Comparison of ENCODE assay signal across 21 mouse cellular contexts in the genomic region with DNA sequence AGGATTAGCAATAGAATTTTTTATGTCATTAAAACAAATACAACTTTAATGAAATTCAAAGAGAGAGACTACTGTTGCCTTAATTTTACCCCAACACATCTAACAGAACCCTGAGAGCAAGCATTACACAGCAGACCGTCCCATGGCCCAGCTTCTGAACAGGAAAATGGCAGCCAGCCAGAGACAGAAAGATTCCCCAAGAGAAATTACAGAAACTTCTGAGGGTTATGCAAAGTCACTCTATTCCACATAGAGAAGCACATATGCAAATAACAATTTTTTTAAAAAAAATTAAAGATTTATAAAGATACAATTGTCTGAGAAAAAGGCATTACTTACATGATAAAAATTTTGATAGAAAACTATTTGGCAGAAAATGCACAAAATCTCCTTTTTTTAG. TPM values are rescaled to one million over a fixed set of nuclear protein-coding genes. Genes with fewer than 3 reads are reported as not detected.
A peak's percentile ranks its signal among the peaks of the same experiment; 100 is the strongest.
DNase-seq lines count a peak whose midpoint lies in the region; ATAC-seq and TF ChIP-seq lines count a peak whose summit lies in the region.
"Had no signal": no experiment of that assay in that cellular context is flagged by ENCODE, and none has a peak within 500 bp of the region (broad histone marks: within the 10 kb centered on the region; RNA-seq: fewer than 3 reads in every experiment).

No protein-coding gene starts in this region.

- TF ChIP-seq RAD21 in CH12.LX (IDR thresholded peaks at IDR 0.05; ENCODE audit: low read depth, low read length) = no peak

- H3K27me3 ChIP-seq in heart, embryonic 11.5 days (ENCODE audit: control insufficient read depth, insufficient read depth, low read length) = no peaks in the 10 kb centered on the region
- no peaks in the 10 kb centered on the region for H3K27me3 ChIP-seq in CH12.LX (replicated peaks)
- H3K27me3 ChIP-seq: embryonic facial prominence, embryonic 12.5 days; forebrain, embryonic 15.5 days; heart, embryonic 13.5 days; hindbrain, embryonic 15.5 days had no signal

- TF ChIP-seq CTCF in CH12.LX (conservative IDR thresholded peaks at IDR 0.05 in 1 of 2, IDR thresholded peaks at IDR 0.05 in 1 of 2; ENCODE audit: low read depth in 2 of 2, low read length in 2 of 2) = no peak

- H3K36me3 ChIP-seq in heart, embryonic 11.5 days (ENCODE audit: control insufficient read depth, insufficient read depth, low read length) = no peaks in the 10 kb centered on the region
- H3K36me3 ChIP-seq in CH12.LX (replicated peaks in 1 of 2; ENCODE audit: control insufficient read depth in 1 of 2, insufficient read depth in 1 of 2, low read length in 1 of 2) = no peaks in the 10 kb centered on the region
- H3K36me3 ChIP-seq: embryonic facial prominence, embryonic 12.5 days; forebrain, embryonic 15.5 days; heart, embryonic 13.5 days; hindbrain, embryonic 15.5 days had no signal

- H3K9ac ChIP-seq in heart, embryonic 11.5 days (ENCODE audit: low read depth, low read length) = no peak overlapping the region
- no peak overlapping the region for H3K9ac ChIP-seq in CH12.LX (ENCODE audit: insufficient read depth, low read depth)
- H3K9ac ChIP-seq: embryonic facial prominence, embryonic 12.5 days; forebrain, embryonic 15.5 days; heart, embryonic 13.5 days; hindbrain, embryonic 15.5 days had no signal

- dilution Hi-C loops in CH12.LX (cut with MboI; ENCODE audit: extremely low pct_ligation_motif_present, extremely low pct_unique_long_range_greater_than_20kb, low sequenced_read_pairs) = no loop called here

- in situ Hi-C loops in CH12.LX (cut with MboI; ENCODE audit: low pct_ligation_motif_present, low pct_unique_long_range_greater_than_20kb, low sequenced_read_pairs) = no loop called here

- H3K79me2 ChIP-seq in CH12.LX (replicated peaks; ENCODE audit: control insufficient read depth, extremely low read depth, insufficient read depth, poor library complexity, severe bottlenecking) = no peaks in the 10 kb centered on the region

- H3K9me3 ChIP-seq in heart, embryonic 11.5 days (replicated peaks; ENCODE audit: control insufficient read depth, low read length) = no peaks in the 10 kb centered on the region
- no peaks in the 10 kb centered on the region for H3K9me3 ChIP-seq in CH12.LX (replicated peaks; ENCODE audit: low read length)
- H3K9me3 ChIP-seq: embryonic facial prominence, embryonic 12.5 days; forebrain, embryonic 15.5 days; heart, embryonic 13.5 days; hindbrain, embryonic 15.5 days had no signal

- peak; percentile 46 for DNase-seq in adrenal gland, postnatal 10 days
- no peak for DNase-seq in adrenal gland, postnatal 4 days (ENCODE audit: low spot score in 2 of 2)
- DNase-seq in gastrocnemius, postnatal 10 days = peak; percentile 11
- no peak for DNase-seq in gastrocnemius, postnatal 25 days
- peak; percentile 22 to 46 for DNase-seq in heart, postnatal 14 days
- peak; percentile 17 for DNase-seq in CH12.LX (ENCODE audit: extremely low read depth)
- DNase-seq in spleen, postnatal 10 days (ENCODE audit: low spot score in 2 of 2) = no peak
- DNase-seq: B cell, adult 2 months; cerebellum, adult 11-12 months; cerebellum, adult 9-10 months; cerebellum, postnatal 25 days; kidney, adult 2 months had no signal

- no peak for ATAC-seq in heart, embryonic 11.5 days (replicated peaks; ENCODE audit: insufficient number of reproducible peaks, low FRiP score, low TSS enrichment)
- ATAC-seq: CD4-positive, CD25-positive, alpha-beta regulatory T cell, adult 4 months; forebrain, embryonic 15.5 days; intestine, embryonic 16.5 days had no signal

- no peak overlapping the region for H3K27ac ChIP-seq in heart, embryonic 11.5 days (ENCODE audit: low read depth, low read length)
- no peak overlapping the region for H3K27ac ChIP-seq in CH12.LX (ENCODE audit: insufficient read depth, low read depth)
- H3K27ac ChIP-seq: embryonic facial prominence, embryonic 12.5 days; forebrain, embryonic 15.5 days; heart, embryonic 13.5 days; hindbrain, embryonic 15.5 days had no signal

- no peak overlapping the region for H3K4me2 ChIP-seq in heart, embryonic 11.5 days
- no peak overlapping the region for H3K4me2 ChIP-seq in CH12.LX (ENCODE audit: insufficient read depth, low read depth, poor library complexity, severe bottlenecking)
- H3K4me2 ChIP-seq: embryonic facial prominence, embryonic 12.5 days; forebrain, embryonic 15.5 days; heart, embryonic 13.5 days; hindbrain, embryonic 15.5 days had no signal

- no peaks in the 10 kb centered on the region for H3K4me1 ChIP-seq in heart, embryonic 11.5 days (ENCODE audit: control insufficient read depth, insufficient read depth, low read length)
- H3K4me1 ChIP-seq in CH12.LX (ENCODE audit: control insufficient read depth in 1 of 2, insufficient read depth in 2 of 2) = peaks cover 0 to 6% of the 10 kb centered on the region in 2 experiments; a peak in 1 of 4 replicates
- H3K4me1 ChIP-seq: embryonic facial prominence, embryonic 12.5 days; forebrain, embryonic 15.5 days; heart, embryonic 13.5 days; hindbrain, embryonic 15.5 days had no signal

- WGBS in heart, embryonic 11.5 days (ENCODE audit: insufficient replicate concordance) = 65% methylated on average over 1 of the region's 1 CpGs

- intact Hi-C loops in heart, postnatal 14 days (cut with DNase I) = no loop called here

- no peak overlapping the region for H3K4me3 ChIP-seq in heart, embryonic 11.5 days (ENCODE audit: low read depth, low read length)
- no peak overlapping the region for H3K4me3 ChIP-seq in CH12.LX (replicated peaks in 1 of 3; ENCODE audit: low read depth in 2 of 3, low read length in 2 of 3, poor library complexity in 1 of 3)
- H3K4me3 ChIP-seq: embryonic facial prominence, embryonic 12.5 days; forebrain, embryonic 15.5 days; heart, embryonic 13.5 days; hindbrain, embryonic 15.5 days had no signal

- TF ChIP-seq EP300 in CH12.LX (IDR thresholded peaks at IDR 0.05; ENCODE audit: low read length) = no peak

- TF ChIP-seq POLR2A in CH12.LX (IDR thresholded peaks at IDR 0.05; ENCODE audit: low read depth, low read length) = no peak

TF ChIP-seq in CH12.LX, 34 proteins besides CTCF, POLR2A, EP300 and RAD21:
- TF ChIP-seq ZNF384 (IDR thresholded peaks at IDR 0.05; ENCODE audit: low read depth, low read length) (peak; percentile 64), GABPA (IDR thresholded peaks at IDR 0.05; ENCODE audit: insufficient replicate concordance, low read depth, low read length) (no peak)

RNA-seq across cellular contexts. Expression of gene Ccdc81, which starts 23.7 kb away (rescaled TPM):
- under 1 TPM in 1 of 2 experiments, not detected in 1; 0.21 TPM for total RNA-seq in adrenal gland, postnatal 10 days (2021)
- total RNA-seq in adrenal gland, postnatal 4 days (2021) = under 1 TPM; 0.25 to 0.28 TPM
- under 1 TPM in 1 of 2 experiments, not detected in 1; 0.09 TPM for total RNA-seq in gastrocnemius, postnatal 10 days (2021)
- not detected for total RNA-seq in gastrocnemius, postnatal 25 days (2021)
- under 1 TPM in 1 of 2 experiments, not detected in 1; 0.10 TPM for total RNA-seq in heart, postnatal 14 days (2021)
- not detected in 2 replicates for polyA plus RNA-seq in heart, embryonic 11.5 days (2014; fragmentation: Nextera tagmentation; extraction: Ambion mirVana)
- total RNA-seq in CH12.LX (2012; rRNA removed) (not detected in 2 replicates), CH12.LX (2014; rRNA removed) (not detected in 2 replicates)
- polyA plus RNA-seq in CH12.LX (2012; ENCODE audit: insufficient read length, low read depth) = not detected in 2 replicates
- total RNA-seq: MEL had no signal
- polyA plus RNA-seq: CD4-positive, CD25-positive, alpha-beta regulatory T cell, adult 4 months; heart, embryonic 13.5 days; heart, postnatal 0 days; intestine, embryonic 16.5 days; kidney, adult 2 months had no signal

Comparison
In these comparisons a context has a peak if more than half of its experiments do, and no peak if none do; other contexts are left out.
1. DNase-seq: peak in adrenal gland, postnatal 10 days (single experiment), gastrocnemius, postnatal 10 days (single experiment), heart, postnatal 14 days (2 of 2) and CH12.LX (single experiment); none in adrenal gland, postnatal 4 days (0 of 2), gastrocnemius, postnatal 25 days (single experiment) and spleen, postnatal 10 days (0 of 2).